In genomic region chr11:80479906-80480866, GRCm38 (mm10) we compare ENCODE assay signal across 7 mouse cellular contexts. TPM values are rescaled to one million over a fixed set of nuclear protein-coding genes. Genes with fewer than 3 reads are reported as not detected.
A peak's percentile ranks its signal among the peaks of the same experiment; 100 is the strongest.
DNase-seq lines count a peak whose midpoint lies in the region; ATAC-seq and TF ChIP-seq lines count a peak whose summit lies in the region.

No protein-coding gene starts in this region.

- H3K36me3 ChIP-seq in CH12.LX (replicated peaks in 1 of 2; ENCODE audit: control insufficient read depth in 1 of 2, insufficient read depth in 1 of 2, low read length in 1 of 2), result peaks cover 10 to 56% of the 10 kb centered on the region in 2 experiments
- H3K36me3 ChIP-seq in forebrain, embryonic 12.5 days (replicated peaks), result peaks cover 12% of the 10 kb centered on the region; the same call in 1 of the 2 replicates
- H3K36me3 ChIP-seq in limb, embryonic 14.5 days (ENCODE audit: control insufficient read depth, insufficient read depth, low read length), result 0 out of 2 replicates have a peak, but pooled peaks cover 3% of the 10 kb centered on the region

- peak overlapping the region; percentile 17 to 33 (median 26) for H3K4me3 ChIP-seq in CH12.LX (replicated peaks in 1 of 3; ENCODE audit: low read depth in 2 of 3, low read length in 2 of 3, poor library complexity in 1 of 3)
- H3K4me3 ChIP-seq in forebrain, embryonic 12.5 days (replicated peaks), result peak overlapping the region; percentile 85
- peak overlapping the region; percentile 75 for H3K4me3 ChIP-seq in limb, embryonic 14.5 days (replicated peaks; ENCODE audit: low read length)
- no peak overlapping the region for H3K4me3 ChIP-seq in gastrocnemius, adult 2 months

- dilution Hi-C loops in CH12.LX (cut with MboI; ENCODE audit: extremely low pct_ligation_motif_present, extremely low pct_unique_long_range_greater_than_20kb, low sequenced_read_pairs), result no loop called here

- H3K9ac ChIP-seq in CH12.LX (ENCODE audit: insufficient read depth, low read depth), result peak overlapping the region; percentile 24; the same call in 1 of the 2 replicates
- H3K9ac ChIP-seq in forebrain, embryonic 12.5 days, result peak overlapping the region; percentile 96
- H3K9ac ChIP-seq in limb, embryonic 14.5 days (ENCODE audit: low read depth, low read length, severe bottlenecking), result no peak overlapping the region

- peaks cover 26% of the 10 kb centered on the region for H3K79me2 ChIP-seq in CH12.LX (replicated peaks; ENCODE audit: control insufficient read depth, extremely low read depth, insufficient read depth, poor library complexity, severe bottlenecking)

- TF ChIP-seq POLR2A in CH12.LX (IDR thresholded peaks at IDR 0.05; ENCODE audit: low read depth, low read length), result no peak
- TF ChIP-seq POLR2A in limb, embryonic 14.5 days (IDR thresholded peaks at IDR 0.05; ENCODE audit: borderline replicate concordance, extremely low read depth, insufficient read depth, insufficient read length), result no peak

- no peak overlapping the region for H3K27ac ChIP-seq in CH12.LX (ENCODE audit: insufficient read depth, low read depth)
- peak overlapping the region; percentile 78 for H3K27ac ChIP-seq in forebrain, embryonic 12.5 days
- H3K27ac ChIP-seq in limb, embryonic 14.5 days (replicated peaks; ENCODE audit: low read depth, low read length), result no peak overlapping the region
- no peak overlapping the region for H3K27ac ChIP-seq in gastrocnemius, adult 2 months

- TF ChIP-seq CTCF in CH12.LX (conservative IDR thresholded peaks at IDR 0.05 in 1 of 2, IDR thresholded peaks at IDR 0.05 in 1 of 2; ENCODE audit: low read depth in 2 of 2, low read length in 2 of 2), result no peak
- no peak for TF ChIP-seq CTCF in gastrocnemius, adult 2 months (IDR thresholded peaks at IDR 0.05)

- H3K4me2 ChIP-seq in CH12.LX (ENCODE audit: insufficient read depth, low read depth, poor library complexity, severe bottlenecking), result peak overlapping the region; percentile 54
- H3K4me2 ChIP-seq in forebrain, embryonic 12.5 days, result peak overlapping the region; percentile 84
- H3K4me2 ChIP-seq in limb, embryonic 14.5 days (replicated peaks; ENCODE audit: low read depth, low read length, severe bottlenecking), result peak overlapping the region; percentile 97

- TF ChIP-seq RAD21 in CH12.LX (IDR thresholded peaks at IDR 0.05; ENCODE audit: low read depth, low read length), result no peak

- no peaks in the 10 kb centered on the region for H3K27me3 ChIP-seq in CH12.LX (replicated peaks)
- H3K27me3 ChIP-seq in forebrain, embryonic 12.5 days, result peaks cover 30% of the 10 kb centered on the region
- H3K27me3 ChIP-seq in limb, embryonic 14.5 days (ENCODE audit: control insufficient read depth, insufficient read depth, low read length), result no peaks in the 10 kb centered on the region

- peaks cover 13 to 48% of the 10 kb centered on the region in 2 experiments for H3K4me1 ChIP-seq in CH12.LX (ENCODE audit: control insufficient read depth in 1 of 2, insufficient read depth in 2 of 2)
- H3K4me1 ChIP-seq in forebrain, embryonic 12.5 days, result peaks cover 79% of the 10 kb centered on the region
- peaks cover 18% of the 10 kb centered on the region for H3K4me1 ChIP-seq in limb, embryonic 14.5 days (ENCODE audit: control insufficient read depth, insufficient read depth, low read length)

- no peak for DNase-seq in CH12.LX (ENCODE audit: extremely low read depth)
- peak; percentile 80 for DNase-seq in brain, adult 2 months (ENCODE audit: low read depth, low spot score)
- DNase-seq in limb, embryonic 14.5 days (ENCODE audit: low spot score), result no peak
- no peak for DNase-seq in gastrocnemius, postnatal 4 days (ENCODE audit: low spot score in 2 of 2)
- no peak for DNase-seq in gastrocnemius, adult 2 months
- no peak for DNase-seq in adrenal gland, postnatal 36 days

- H3K9me3 ChIP-seq in CH12.LX (replicated peaks; ENCODE audit: low read length), result no peaks in the 10 kb centered on the region
- H3K9me3 ChIP-seq in forebrain, embryonic 12.5 days, result no peaks in the 10 kb centered on the region
- H3K9me3 ChIP-seq in limb, embryonic 14.5 days (ENCODE audit: control insufficient read depth, low read length), result no peaks in the 10 kb centered on the region

- intact Hi-C loops in gastrocnemius, adult 2 months (cut with DNase I), result no loop called here

- in situ Hi-C loops in CH12.LX (cut with MboI; ENCODE audit: low pct_ligation_motif_present, low pct_unique_long_range_greater_than_20kb, low sequenced_read_pairs), result loop anchor here (5.0 kb wide), 2 partner anchors 77 to 182 kb away; no protein-coding TSS in a partner anchor

- no peak for ATAC-seq in forebrain, embryonic 12.5 days (ENCODE audit: low FRiP score)
- ATAC-seq in limb, embryonic 14.5 days (ENCODE audit: low FRiP score, low read depth), result no peak

- 68% methylated on average over 31 of the region's 31 CpGs for WGBS in forebrain, embryonic 12.5 days
- 84% methylated on average over 31 of the region's 31 CpGs for WGBS in limb, embryonic 14.5 days

- no peak for TF ChIP-seq EP300 in CH12.LX (IDR thresholded peaks at IDR 0.05; ENCODE audit: low read length)

TF ChIP-seq in CH12.LX, 34 proteins besides CTCF, POLR2A, EP300 and RAD21:
- no peak for TF ChIP-seq E2F4 (IDR thresholded peaks at IDR 0.05; ENCODE audit: insufficient replicate concordance, low read depth, low read length)
- TF ChIP-seq ZC3H11A (IDR thresholded peaks at IDR 0.05; ENCODE audit: low read depth, low read length), result no peak
- no peak for TF ChIP-seq BHLHE40 (IDR thresholded peaks at IDR 0.05; ENCODE audit: low read depth, low read length)
- no peak for TF ChIP-seq NRF1 (IDR thresholded peaks at IDR 0.05; ENCODE audit: low read depth, low read length)
- no peak for TF ChIP-seq MAX (IDR thresholded peaks at IDR 0.05; ENCODE audit: low read length)
- TF ChIP-seq TBP (conservative IDR thresholded peaks at IDR 0.05; ENCODE audit: low read depth, low read length), result no peak
- TF ChIP-seq JUND (conservative IDR thresholded peaks at IDR 0.05; ENCODE audit: low read depth, low read length), result no peak
- no peak for TF ChIP-seq ETS1 (conservative IDR thresholded peaks at IDR 0.05; ENCODE audit: low read depth, low read length)
TF ChIP-seq in CH12.LX: peak in this region for 0.

RNA-seq across cellular contexts. Expression of gene Cdk5r1, which starts 3.4 kb away (rescaled TPM):
- 12.7 and 23.3 TPM in 2 replicates for total RNA-seq in CH12.LX (2012; rRNA removed)
- total RNA-seq in CH12.LX (2014; rRNA removed), result 2.6 and 2.8 TPM in 2 replicates
- polyA plus RNA-seq in CH12.LX (2012; ENCODE audit: insufficient read length, low read depth), result 2.7 and 3.5 TPM in 2 replicates
- polyA plus RNA-seq in forebrain, embryonic 12.5 days (2016; fragmentation: Nextera tagmentation; extraction: Ambion mirVana), result 54.0 and 63.9 TPM in 2 replicates
- polyA plus RNA-seq in limb, embryonic 14.5 days (2012; rRNA removed), result 12.3 and 12.6 TPM in 2 replicates
- polyA plus RNA-seq in limb, embryonic 14.5 days (2014; fragmentation: Nextera tagmentation; extraction: Ambion mirVana), result 2.8 and 3.0 TPM in 2 replicates
- total RNA-seq in gastrocnemius, postnatal 4 days (2021), result 10 to 100 TPM; 11.7 to 13.1 TPM
- total RNA-seq in gastrocnemius, adult 2 months (2021), result under 1 TPM; 0.20 to 0.42 TPM
- 1 to 10 TPM; 2.1 to 2.2 TPM for total RNA-seq in adrenal gland, postnatal 36 days (2021)

RNA-seq across cellular contexts. Expression of gene Psmd11, which starts 51.8 kb away (rescaled TPM):
- total RNA-seq in CH12.LX (2012; rRNA removed), result 141 and 157 TPM in 2 replicates
- 105 and 116 TPM in 2 replicates for total RNA-seq in CH12.LX (2014; rRNA removed)
- 179 and 191 TPM in 2 replicates for polyA plus RNA-seq in CH12.LX (2012; ENCODE audit: insufficient read length, low read depth)
- polyA plus RNA-seq in forebrain, embryonic 12.5 days (2016; fragmentation: Nextera tagmentation; extraction: Ambion mirVana), result 378 and 397 TPM in 2 replicates
- 86.9 and 87.4 TPM in 2 replicates for polyA plus RNA-seq in limb, embryonic 14.5 days (2012; rRNA removed)
- polyA plus RNA-seq in limb, embryonic 14.5 days (2014; fragmentation: Nextera tagmentation; extraction: Ambion mirVana), result 261 and 264 TPM in 2 replicates
- total RNA-seq in gastrocnemius, postnatal 4 days (2021), result 100 to 1,000 TPM; 126 to 134 TPM
- total RNA-seq in gastrocnemius, adult 2 months (2021), result 100 to 1,000 TPM; 138 to 169 TPM
- total RNA-seq in adrenal gland, postnatal 36 days (2021), result 100 to 1,000 TPM; 159 to 167 TPM
